Mouse (Mus musculus) inflammation-experienced regulatory T-cells, adult 6 months (primary cell): Measurements from ENCODE around the gene Pin1. TPM values are rescaled to one million over a fixed set of nuclear protein-coding genes. Genes with fewer than 3 reads are reported as not detected.
"Not testable (repeated sequence)": the region's sequence is repeated elsewhere in the genome, so short reads cannot be mapped to it uniquely, and the experiment has no call there.

Experiments
- ATAC-seq: one replicate; pipeline ENCODE4 v1.8.0; 2017
- polyA plus RNA-seq, 3 experiments: library from polyadenylated mRNA; unstranded; fragments of 100-300 nt; shearing (Covaris generic); gene quantifications; one replicate each; pipeline ENCODE4 v1.2.1; 2017

Gene Pin1
- 10 to 100 TPM; 23.0 to 29.3 (median 23.6) TPM for polyA plus RNA-seq

- ATAC-seq = peak; percentile 97
Observed at GRCm38 (mm10) chr9:20651602-20652259, at the start of gene Pin1. Pin1 (plus strand) TSS chr9:20652095.

DNA sequence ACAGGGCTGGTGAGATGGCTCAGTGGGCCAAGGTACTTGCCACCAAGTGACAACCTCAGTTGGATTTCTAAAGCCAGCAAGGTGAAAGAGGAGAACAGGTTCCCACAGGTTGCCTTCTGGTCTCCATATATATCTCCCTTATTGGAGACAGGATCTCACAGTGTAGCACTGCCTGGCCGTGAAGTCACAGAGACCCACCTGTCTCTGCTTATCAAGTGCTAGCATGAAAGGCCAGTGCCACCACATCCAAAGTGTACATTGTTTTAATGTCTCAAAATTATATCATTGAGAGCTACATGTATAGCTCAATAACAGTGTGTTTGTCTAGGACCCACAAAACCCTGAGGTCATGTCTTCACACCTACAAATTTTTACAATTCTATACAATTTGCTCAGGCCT, 45.6 kb upstream of the Pin1 start:
- no peak for ATAC-seq

GRCm38 (mm10) chr9:20607100-20607974, 44.6 kb upstream of the Pin1 start:
- peak; percentile 94 for ATAC-seq

- ATAC-seq = no peak
Observed at GRCm38 (mm10) chr9:20609831-20610464, 41.9 kb upstream of the Pin1 start.

- no peak for ATAC-seq
Observed at GRCm38 (mm10) chr9:20611976-20612375, 39.9 kb upstream of the Pin1 start.

- ATAC-seq = no peak
Observed at GRCm38 (mm10) chr9:20616685-20617084, 35.2 kb upstream of the Pin1 start.

- no peak for ATAC-seq
Observed at GRCm38 (mm10) chr9:20631332-20631731, 20.6 kb upstream of the Pin1 start.

DNA sequence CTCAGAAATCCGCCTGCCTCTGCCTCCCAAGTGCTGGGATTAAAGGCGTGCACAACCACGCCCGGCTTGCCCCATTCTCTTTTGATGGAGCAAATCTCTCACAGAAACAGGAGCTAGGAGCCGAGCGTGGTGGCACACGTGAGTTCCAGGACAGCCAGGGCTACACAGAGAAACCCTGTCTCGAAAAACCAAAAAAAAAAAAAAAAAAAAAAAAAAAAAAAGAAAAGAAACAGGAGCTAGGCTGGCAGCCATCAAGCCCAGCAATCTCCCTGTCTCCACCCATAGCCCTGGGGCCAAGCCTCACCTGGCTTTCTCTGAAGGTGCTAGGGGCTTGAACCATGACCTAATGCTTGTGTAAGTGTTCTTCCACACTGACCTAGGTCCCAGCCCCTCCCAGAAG, 16.2 kb upstream of the Pin1 start:
- not testable (repeated sequence) for ATAC-seq

- ATAC-seq = no peak
Observed at GRCm38 (mm10) chr9:20636256-20636655, 15.6 kb upstream of the Pin1 start.

- ATAC-seq = no peak
Observed at GRCm38 (mm10) chr9:20636790-20637189, 15.1 kb upstream of the Pin1 start.

DNA sequence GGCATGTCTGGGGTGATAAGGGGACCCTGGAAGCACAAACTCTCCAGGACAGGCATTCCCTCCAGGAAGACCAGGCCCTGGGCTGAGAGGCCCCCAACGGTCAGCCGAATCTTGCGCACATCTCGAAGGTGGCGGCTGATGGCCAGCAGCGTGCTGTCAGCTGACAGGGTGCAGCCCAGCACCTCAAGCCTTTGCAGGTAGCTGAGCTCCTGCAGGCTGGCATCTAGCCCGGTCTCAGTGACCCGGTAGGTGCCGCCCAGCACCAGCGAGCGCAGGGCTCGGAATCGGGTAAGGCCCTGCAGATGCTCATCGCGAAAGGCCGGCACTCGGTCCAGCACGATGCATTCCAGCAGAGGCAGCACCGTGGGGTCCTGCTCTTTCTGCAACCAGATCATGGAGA, 13.3 kb upstream of the Pin1 start:
- ATAC-seq = no peak

DNA sequence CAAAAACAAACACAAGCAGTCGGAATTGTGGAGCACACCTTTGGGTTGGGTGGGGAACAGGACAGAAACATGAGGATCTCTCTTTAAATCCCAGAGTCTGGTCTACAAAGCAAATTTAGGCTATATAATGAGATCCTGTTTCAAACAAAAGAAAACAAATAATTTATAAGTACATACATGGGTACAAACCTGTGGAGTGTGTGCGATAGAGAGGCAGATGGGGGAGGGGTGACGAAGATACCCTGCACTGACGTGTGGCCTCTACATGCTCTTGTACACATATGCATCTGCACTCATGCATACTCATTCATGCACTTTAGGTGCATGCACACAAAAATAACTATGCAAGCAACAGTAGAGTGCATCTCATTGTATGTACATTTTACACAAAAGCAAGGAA, 12.4 kb upstream of the Pin1 start:
- no peak for ATAC-seq

DNA sequence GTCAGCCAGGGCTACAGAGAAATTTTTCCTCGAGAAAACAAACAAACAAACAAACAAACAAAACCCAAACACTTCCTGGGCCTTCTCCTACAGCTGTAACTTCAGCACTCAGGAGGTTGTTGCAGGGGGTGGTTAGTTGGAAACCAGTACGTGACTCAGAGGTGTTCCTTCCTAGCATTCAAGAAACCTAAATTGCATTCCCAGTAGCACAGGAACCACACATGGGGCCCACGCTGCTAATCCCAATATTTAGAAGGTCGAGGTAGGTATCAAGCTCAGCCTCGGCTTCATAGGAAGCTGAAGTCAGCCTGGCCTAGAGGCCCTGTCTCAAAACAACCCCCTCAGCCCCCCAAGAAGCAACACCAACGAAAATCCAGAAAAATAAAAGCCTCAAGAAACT, 10.4 kb upstream of the Pin1 start:
- no peak for ATAC-seq

GRCm38 (mm10) chr9:20642101-20642895, 9.6 kb upstream of the Pin1 start, which contains the start of gene Ubl5:
Ubl5 (plus strand) TSS chr9:20642878.
- ATAC-seq = no peak

GRCm38 (mm10) chr9:20642896-20643466, 8.9 kb upstream of the Pin1 start:
- peak; percentile 83 for ATAC-seq

GRCm38 (mm10) chr9:20643781-20644180, 8.1 kb upstream of the Pin1 start:
- peak; percentile 25 for ATAC-seq

DNA sequence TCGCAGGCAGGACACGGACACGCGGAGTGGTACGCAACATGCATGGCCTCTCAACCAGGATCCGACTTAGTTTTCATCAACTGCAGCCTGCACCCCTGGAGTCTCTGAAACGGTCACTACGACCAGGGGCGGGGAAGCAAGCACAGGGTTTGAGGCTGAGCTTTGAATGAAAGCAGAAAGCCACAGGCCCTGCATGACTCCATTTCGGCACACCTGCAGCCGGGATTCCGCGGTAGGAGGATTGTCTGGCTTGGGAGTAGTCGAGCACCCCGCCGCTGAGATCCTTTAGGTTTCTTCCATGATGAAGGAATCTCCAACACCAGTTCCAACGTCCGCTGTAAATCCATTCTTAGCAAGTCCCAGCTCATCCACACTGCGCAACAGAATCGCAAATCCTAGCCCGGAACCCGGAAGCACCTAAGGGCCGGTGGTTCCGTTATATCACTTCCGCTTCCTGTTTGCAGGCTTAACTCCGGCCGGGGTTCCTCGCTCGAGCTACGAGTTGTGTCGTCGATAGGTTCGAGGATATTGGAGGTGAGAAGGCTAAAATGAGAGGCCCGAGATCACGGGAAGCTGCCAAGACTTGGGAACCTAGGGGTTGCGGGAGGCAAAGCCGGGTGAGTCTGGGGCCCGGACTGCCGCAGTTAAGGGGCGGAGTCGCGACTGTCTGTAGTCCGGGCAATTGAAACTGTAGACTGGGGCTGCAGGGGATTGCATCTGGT, 7.4 kb upstream of the Pin1 start, which contains the start of gene Fbxl12:
Fbxl12 (minus strand) TSS at position 408 of the 722 bp plus-strand sequence.
- ATAC-seq = peak; percentile 74

GRCm38 (mm10) chr9:20645121-20645520, 6.8 kb upstream of the Pin1 start:
- peak; percentile 39 for ATAC-seq

- no peak for ATAC-seq
Observed at GRCm38 (mm10) chr9:20652260-20652658, 364 bp downstream of the Pin1 start.

- no peak for ATAC-seq
Observed at GRCm38 (mm10) chr9:20653859-20654258, 2.0 kb downstream of the Pin1 start.

- ATAC-seq = no peak
Observed at GRCm38 (mm10) chr9:20657546-20657945, 5.7 kb downstream of the Pin1 start.
